Mouse (Mus musculus) midbrain, embryonic 13.5 days (tissue): Measurements from ENCODE around the gene Desi2. TPM values are rescaled to one million over a fixed set of nuclear protein-coding genes. Genes with fewer than 3 reads are reported as not detected.

Experiments used
- polyA plus RNA-seq: library from polyadenylated mRNA; unstranded; fragments of >200 nt; fragmentation: Nextera tagmentation; extraction: Ambion mirVana; gene quantifications from 2 replicates; pipeline ENCODE4 v1.2.1, GENCODE M21; 2015

The Desi2 gene
- polyA plus RNA-seq, 1 experiment from 2014 or later = 19.7 TPM

Other genes starting within 250 kb of the Desi2 start
- 0.27 and 0.28 TPM in 2 replicates for gene Catspere2, start 204.0 kb upstream of the Desi2 start, polyA plus RNA-seq
- gene Cox20, start 131.7 kb downstream of the Desi2 start, polyA plus RNA-seq = 160 and 172 TPM in 2 replicates
- gene Hnrnpu, start 150.4 kb downstream of the Desi2 start, polyA plus RNA-seq = 293 and 372 TPM in 2 replicates
- 8.8 and 9.0 TPM in 2 replicates for gene Efcab2, start 218.7 kb downstream of the Desi2 start, polyA plus RNA-seq